Mouse (Mus musculus): ENCODE results near the gene Zdhhc5. TPM values are rescaled to one million over a fixed set of nuclear protein-coding genes. Genes with fewer than 3 reads are reported as not detected.

The Zdhhc5 gene
- polyA plus RNA-seq, 1 experiment = 234 TPM

DNA sequence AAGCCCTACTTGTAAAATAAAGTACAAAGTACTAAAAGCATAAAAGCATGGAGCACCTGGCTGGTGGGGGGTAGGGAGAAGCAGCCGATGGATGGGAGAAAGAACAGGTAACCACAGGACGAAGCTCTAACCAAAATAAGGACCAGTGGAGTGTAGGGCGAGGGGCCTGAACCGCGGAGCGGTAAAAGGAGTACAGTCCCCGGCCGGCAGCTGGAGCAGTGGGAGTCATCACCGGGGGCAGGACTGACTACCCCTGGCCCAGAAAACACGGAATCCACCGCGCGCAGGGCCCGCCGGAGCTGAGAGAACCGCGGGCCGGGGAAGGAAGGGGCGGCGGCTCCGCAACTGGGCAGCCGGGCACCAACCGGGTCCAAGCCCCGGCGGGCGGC lies 564 bp downstream of the Zdhhc5 start:
- Histone ChIP-seq H3K27ac (ENCODE audit: control insufficient read depth, insufficient read depth, low read depth, low read length) (peak overlapping the region; percentile 97), H3K27me3 (ENCODE audit: control insufficient read depth, insufficient read depth, low read length) (no peaks in the 10 kb centered on the region), H3K36me3 (ENCODE audit: control insufficient read depth, insufficient read depth, low read length) (peaks cover 3% of the 10 kb centered on the region), H3K4me1 (ENCODE audit: control insufficient read depth, insufficient read depth, low read length) (peaks cover 2% of the 10 kb centered on the region; the same call in 1 of the 2 replicates), H3K4me3 (ENCODE audit: control insufficient read depth, low read depth, low read length) (peak overlapping the region; percentile 86)
- TF ChIP-seq POLR2A (IDR thresholded peaks at IDR 0.05; ENCODE audit: control insufficient read depth, low read depth, low read length) (no peak), CTCF (IDR thresholded peaks at IDR 0.05; ENCODE audit: control insufficient read depth, insufficient read depth, insufficient replicate concordance, low read depth, low read length) (no peak)

DNA sequence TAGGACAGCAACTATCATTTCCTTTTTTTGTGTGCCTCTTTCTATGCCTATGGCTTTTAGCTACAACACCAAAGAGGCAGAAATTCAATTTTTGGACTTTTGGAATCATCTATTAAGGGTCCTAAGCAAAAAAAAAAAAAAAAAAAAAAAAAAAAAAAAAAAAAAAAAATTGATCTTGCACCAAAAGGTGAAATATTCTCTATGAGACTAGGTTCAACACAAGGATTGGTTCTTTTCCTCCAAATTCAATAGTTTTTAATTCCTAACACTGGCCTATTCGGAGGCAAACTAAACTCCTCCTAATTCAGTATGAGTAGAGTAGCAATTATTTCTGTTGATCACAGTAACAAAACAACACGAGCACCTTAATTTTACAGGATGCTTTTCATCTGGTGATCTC lies 3.1 kb downstream of the Zdhhc5 start:
- Histone ChIP-seq H3K36me3 (ENCODE audit: control insufficient read depth, insufficient read depth, low read length) (peaks cover 4% of the 10 kb centered on the region), H3K27me3 (ENCODE audit: control insufficient read depth, insufficient read depth, low read length) (no peaks in the 10 kb centered on the region), H3K4me1 (ENCODE audit: control insufficient read depth, insufficient read depth, low read length) (peaks cover 1% of the 10 kb centered on the region; the same call in 1 of the 2 replicates), H3K4me3 (ENCODE audit: control insufficient read depth, low read depth, low read length) (no peak overlapping the region), H3K27ac (ENCODE audit: control insufficient read depth, insufficient read depth, low read depth, low read length) (no peak overlapping the region)
- TF ChIP-seq CTCF (IDR thresholded peaks at IDR 0.05; ENCODE audit: control insufficient read depth, insufficient read depth, insufficient replicate concordance, low read depth, low read length) = no peak
- no peak for TF ChIP-seq POLR2A (IDR thresholded peaks at IDR 0.05; ENCODE audit: control insufficient read depth, low read depth, low read length)

DNA sequence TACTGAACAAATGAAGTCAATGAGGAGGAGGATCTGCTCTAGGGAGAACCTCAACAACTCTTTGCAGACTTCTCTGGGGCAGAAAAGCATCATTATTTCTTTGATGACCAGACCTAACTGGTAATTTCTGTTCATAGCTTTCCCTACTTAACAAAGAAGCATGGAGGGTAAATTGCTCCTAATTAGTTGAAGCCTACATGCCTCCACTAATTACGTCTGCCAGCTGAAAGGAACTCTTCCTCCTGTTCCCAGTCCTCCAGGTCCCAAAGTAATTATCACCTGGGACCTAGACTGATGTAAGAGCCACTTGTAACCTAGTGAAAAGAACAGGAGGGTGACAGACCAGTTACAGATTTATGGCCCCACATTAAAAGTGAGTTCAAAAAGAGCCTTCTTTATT lies 7.5 kb downstream of the Zdhhc5 start:
- Histone ChIP-seq H3K36me3 (ENCODE audit: control insufficient read depth, insufficient read depth, low read length) (peaks cover 4% of the 10 kb centered on the region), H3K27ac (ENCODE audit: control insufficient read depth, insufficient read depth, low read depth, low read length) (no peak overlapping the region), H3K4me3 (ENCODE audit: control insufficient read depth, low read depth, low read length) (no peak overlapping the region), H3K4me1 (ENCODE audit: control insufficient read depth, insufficient read depth, low read length) (no peaks in the 10 kb centered on the region), H3K27me3 (ENCODE audit: control insufficient read depth, insufficient read depth, low read length) (no peaks in the 10 kb centered on the region)
- TF ChIP-seq POLR2A (IDR thresholded peaks at IDR 0.05; ENCODE audit: control insufficient read depth, low read depth, low read length) (no peak), CTCF (IDR thresholded peaks at IDR 0.05; ENCODE audit: control insufficient read depth, insufficient read depth, insufficient replicate concordance, low read depth, low read length) (no peak)

DNA sequence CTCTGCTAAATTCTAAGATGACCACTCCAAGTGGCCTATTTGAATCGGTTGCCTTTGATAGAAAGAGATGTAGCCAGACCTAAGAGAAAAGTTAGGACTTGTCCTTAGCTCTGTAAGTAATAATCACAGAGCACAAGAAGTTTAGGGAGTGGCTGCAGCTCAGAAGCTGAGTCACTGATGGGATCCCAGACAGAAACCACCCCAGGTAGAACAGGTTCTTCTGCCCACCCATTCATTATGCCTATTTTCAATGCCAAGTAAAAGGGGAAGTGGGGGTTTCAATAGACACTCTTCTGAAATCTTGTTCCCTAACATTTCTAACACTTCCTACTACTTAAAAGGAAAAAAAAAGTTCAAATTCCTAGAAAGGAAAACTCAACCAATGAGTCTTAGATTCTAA lies 9.7 kb downstream of the Zdhhc5 start:
- TF ChIP-seq POLR2A (IDR thresholded peaks at IDR 0.05; ENCODE audit: control insufficient read depth, low read depth, low read length) (no peak), CTCF (IDR thresholded peaks at IDR 0.05; ENCODE audit: control insufficient read depth, insufficient read depth, insufficient replicate concordance, low read depth, low read length) (no peak)
- Histone ChIP-seq H3K27ac (ENCODE audit: control insufficient read depth, insufficient read depth, low read depth, low read length) (no peak overlapping the region), H3K36me3 (ENCODE audit: control insufficient read depth, insufficient read depth, low read length) (peaks cover 4% of the 10 kb centered on the region), H3K4me1 (ENCODE audit: control insufficient read depth, insufficient read depth, low read length) (no peaks in the 10 kb centered on the region), H3K4me3 (ENCODE audit: control insufficient read depth, low read depth, low read length) (no peak overlapping the region), H3K27me3 (ENCODE audit: control insufficient read depth, insufficient read depth, low read length) (no peaks in the 10 kb centered on the region)

DNA sequence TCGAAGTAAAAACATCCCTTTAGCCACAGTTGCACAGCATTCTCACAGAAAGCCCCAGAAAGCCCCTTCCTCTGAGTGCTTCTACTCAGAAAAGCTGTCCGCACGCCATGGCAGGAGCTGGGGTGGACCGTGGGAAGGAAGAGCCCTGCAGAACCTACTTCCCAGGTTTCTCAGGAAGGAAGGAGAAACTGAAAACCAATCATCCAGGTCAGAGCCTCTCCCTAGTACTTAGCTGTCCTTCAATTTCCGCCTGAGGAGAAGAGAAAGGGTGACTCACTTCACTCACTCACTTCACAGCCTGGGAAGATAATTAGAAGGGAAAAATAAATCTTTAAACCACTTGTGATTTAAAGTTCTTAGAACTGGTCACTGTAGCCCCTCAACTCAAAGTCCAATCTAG lies 10.7 kb downstream of the Zdhhc5 start:
- H3K4me1 ChIP-seq (ENCODE audit: control insufficient read depth, insufficient read depth, low read length) = no peaks in the 10 kb centered on the region
- H3K27ac ChIP-seq (ENCODE audit: control insufficient read depth, insufficient read depth, low read depth, low read length) = no peak overlapping the region
- H3K36me3 ChIP-seq (ENCODE audit: control insufficient read depth, insufficient read depth, low read length) = peaks cover 1% of the 10 kb centered on the region; the same call in 1 of the 2 replicates
- H3K4me3 ChIP-seq (ENCODE audit: control insufficient read depth, low read depth, low read length) = no peak overlapping the region
- no peaks in the 10 kb centered on the region for H3K27me3 ChIP-seq (ENCODE audit: control insufficient read depth, insufficient read depth, low read length)
- no peak for TF ChIP-seq CTCF (IDR thresholded peaks at IDR 0.05; ENCODE audit: control insufficient read depth, insufficient read depth, insufficient replicate concordance, low read depth, low read length)
- TF ChIP-seq POLR2A (IDR thresholded peaks at IDR 0.05; ENCODE audit: control insufficient read depth, low read depth, low read length) = no peak

DNA sequence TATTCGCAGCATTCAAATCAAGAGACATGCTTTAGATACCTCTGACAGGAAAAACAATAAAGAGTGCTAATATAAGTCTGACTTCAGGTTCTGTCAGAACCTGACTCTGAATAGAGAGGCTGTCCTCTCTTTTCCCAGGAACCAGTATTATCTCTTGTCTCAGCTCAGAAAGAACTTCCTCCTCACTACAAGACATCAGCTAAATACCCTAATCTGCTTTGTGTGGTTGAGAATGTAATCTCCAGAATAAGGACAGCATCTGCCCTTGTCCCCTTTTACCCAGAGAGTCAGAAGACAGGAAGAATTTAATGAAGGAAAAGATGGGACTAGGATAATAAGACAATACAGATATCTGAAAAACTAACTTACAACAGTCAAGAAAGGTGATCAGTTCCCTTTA lies 11.5 kb downstream of the Zdhhc5 start:
- TF ChIP-seq POLR2A (IDR thresholded peaks at IDR 0.05; ENCODE audit: control insufficient read depth, low read depth, low read length) = no peak
- no peak for TF ChIP-seq CTCF (IDR thresholded peaks at IDR 0.05; ENCODE audit: control insufficient read depth, insufficient read depth, insufficient replicate concordance, low read depth, low read length)
- Histone ChIP-seq H3K27ac (ENCODE audit: control insufficient read depth, insufficient read depth, low read depth, low read length) (no peak overlapping the region), H3K4me3 (ENCODE audit: control insufficient read depth, low read depth, low read length) (no peak overlapping the region), H3K4me1 (ENCODE audit: control insufficient read depth, insufficient read depth, low read length) (no peaks in the 10 kb centered on the region), H3K27me3 (ENCODE audit: control insufficient read depth, insufficient read depth, low read length) (no peaks in the 10 kb centered on the region), H3K36me3 (ENCODE audit: control insufficient read depth, insufficient read depth, low read length) (peaks cover 1% of the 10 kb centered on the region; the same call in 1 of the 2 replicates)

DNA sequence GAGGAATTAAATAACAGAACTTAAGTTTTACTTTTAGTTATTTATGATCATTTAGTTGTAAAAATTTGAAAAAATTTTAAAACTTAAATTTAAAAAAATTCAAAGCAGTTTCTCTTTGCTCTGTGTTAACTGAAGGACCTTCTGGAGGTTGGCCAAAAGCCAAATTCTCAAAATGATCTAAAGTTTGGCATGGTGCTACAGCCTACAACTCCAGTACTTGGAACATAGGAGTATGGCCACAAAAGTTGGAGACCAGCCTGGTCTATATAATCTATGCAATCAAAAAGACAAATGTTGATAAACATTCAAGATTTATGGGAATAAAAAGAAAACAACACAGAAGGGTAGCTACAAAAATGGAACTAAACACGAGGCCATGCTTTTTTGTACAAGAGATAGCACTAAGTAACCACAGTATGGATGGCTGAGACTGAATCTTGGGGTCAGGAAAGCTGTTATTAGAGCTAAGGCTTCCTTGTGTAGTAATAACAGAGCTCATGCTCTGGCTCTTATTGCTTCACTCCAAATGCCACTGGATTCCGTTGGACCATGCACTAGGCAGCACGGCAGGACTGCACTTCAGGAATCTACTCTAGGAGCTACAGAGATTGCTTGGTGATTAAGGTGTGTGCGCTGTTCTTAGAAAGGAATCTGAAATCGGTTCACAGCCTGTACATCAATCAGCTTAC lies 19.8 kb downstream of the Zdhhc5 start:
- H3K27me3 ChIP-seq (ENCODE audit: control insufficient read depth, insufficient read depth, low read length) = no peaks in the 10 kb centered on the region
- H3K4me1 ChIP-seq (ENCODE audit: control insufficient read depth, insufficient read depth, low read length) = no peaks in the 10 kb centered on the region
- no peak overlapping the region for H3K4me3 ChIP-seq (ENCODE audit: control insufficient read depth, low read depth, low read length)
- H3K27ac ChIP-seq (ENCODE audit: control insufficient read depth, insufficient read depth, low read depth, low read length) = no peak overlapping the region
- H3K36me3 ChIP-seq (ENCODE audit: control insufficient read depth, insufficient read depth, low read length) = peaks cover 6% of the 10 kb centered on the region
- TF ChIP-seq POLR2A (IDR thresholded peaks at IDR 0.05; ENCODE audit: control insufficient read depth, low read depth, low read length) (no peak), CTCF (IDR thresholded peaks at IDR 0.05; ENCODE audit: control insufficient read depth, insufficient read depth, insufficient replicate concordance, low read depth, low read length) (no peak)

Measured in testis, adult 2 months (tissue).